Mouse (Mus musculus) adrenal gland, postnatal 25 days (tissue): ENCODE data around the gene Crtc2. TPM values are rescaled to one million over a fixed set of nuclear protein-coding genes. Genes with fewer than 3 reads are reported as not detected.

ENCODE experiments used
- DNase-seq: peaks from one replicate; pipeline ENCODE4 v3.0.0; 2021; ENCODE audit warnings: mixed read lengths
- long read RNA-seq: library from polyadenylated mRNA; stranded (forward); transcript quantifications from one replicate; pipeline ENCODE4 v2.0.0, GENCODE M21; 2021
- total RNA-seq: library from RNA; stranded (reverse); gene quantifications from 2 replicates; pipeline ENCODE4 v1.2.3, GENCODE M21; 2021

Crtc2 gene
- 46.7 and 57.8 TPM in 2 replicates for total RNA-seq
- long read RNA-seq, partial matches to known transcripts = 11 of 14 reads
- long read RNA-seq, other reads (novel, unspliced or antisense) = 0 of 14 reads

DNA sequence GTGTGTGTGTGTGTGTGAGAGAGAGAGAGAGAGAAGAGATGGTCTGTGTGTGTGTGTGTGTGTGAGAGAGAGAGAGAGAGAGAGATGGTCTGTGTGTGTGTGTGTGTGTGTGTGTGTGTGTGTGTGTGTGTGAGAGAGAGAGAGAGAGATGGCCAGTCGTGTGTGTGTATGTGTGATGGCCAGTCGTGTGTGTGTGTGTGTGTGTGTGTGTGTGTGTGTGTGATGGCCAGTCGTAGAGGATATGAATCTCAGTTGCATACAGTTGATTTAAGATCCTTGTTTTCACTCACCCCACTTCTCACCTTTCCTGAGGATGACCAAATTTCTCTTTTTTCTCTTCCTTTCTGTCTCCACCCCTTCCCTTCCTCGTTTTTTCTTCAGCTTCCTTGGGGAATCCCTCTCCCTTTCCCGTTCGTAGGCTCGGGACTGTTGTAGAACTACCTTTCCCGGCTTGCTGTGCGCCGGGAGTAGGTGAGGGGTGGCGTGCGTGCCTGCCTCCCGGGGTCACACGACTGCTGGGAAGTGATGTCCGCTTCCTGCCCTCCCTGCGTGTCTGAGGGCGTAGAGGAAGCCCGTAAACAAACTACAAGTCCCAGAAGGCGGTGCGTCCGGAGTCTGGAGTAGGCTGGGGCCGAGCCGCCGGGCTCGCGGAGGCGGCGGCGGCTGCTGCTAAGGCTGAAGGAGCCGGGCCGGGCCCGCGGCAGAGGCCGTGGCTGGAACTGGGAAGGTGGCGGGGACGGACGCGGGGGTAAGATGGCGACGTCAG, at the start of gene Crtc2:
Gene Crtc2, plus strand, starts transcription at position 511 of the 766 bp plus-strand sequence.
- DNase-seq = peak; percentile 91

GRCm38 (mm10) chr3:90204582-90204981, 49.4 kb upstream of the Crtc2 start:
- DNase-seq = no peak

DNA sequence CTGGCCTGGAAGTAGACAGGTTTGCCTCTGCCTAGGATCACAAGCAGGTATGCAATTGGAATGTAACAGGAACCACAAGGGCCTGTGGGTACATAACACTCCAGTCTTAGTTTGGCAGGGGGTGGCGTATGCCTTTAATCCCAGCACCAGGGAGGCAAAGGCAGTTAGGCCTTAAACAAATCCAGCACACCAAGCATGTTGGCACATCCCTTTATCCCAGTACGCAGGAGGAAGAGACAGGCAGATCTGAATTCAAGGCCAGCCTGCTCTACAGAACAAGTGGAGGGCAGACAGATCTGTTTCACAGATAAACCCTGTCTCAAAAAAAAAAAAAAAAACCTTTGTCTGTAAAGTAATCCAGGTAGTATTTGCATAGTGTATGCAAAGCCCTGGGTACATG, 45.3 kb upstream of the Crtc2 start:
- no peak for DNase-seq

DNA sequence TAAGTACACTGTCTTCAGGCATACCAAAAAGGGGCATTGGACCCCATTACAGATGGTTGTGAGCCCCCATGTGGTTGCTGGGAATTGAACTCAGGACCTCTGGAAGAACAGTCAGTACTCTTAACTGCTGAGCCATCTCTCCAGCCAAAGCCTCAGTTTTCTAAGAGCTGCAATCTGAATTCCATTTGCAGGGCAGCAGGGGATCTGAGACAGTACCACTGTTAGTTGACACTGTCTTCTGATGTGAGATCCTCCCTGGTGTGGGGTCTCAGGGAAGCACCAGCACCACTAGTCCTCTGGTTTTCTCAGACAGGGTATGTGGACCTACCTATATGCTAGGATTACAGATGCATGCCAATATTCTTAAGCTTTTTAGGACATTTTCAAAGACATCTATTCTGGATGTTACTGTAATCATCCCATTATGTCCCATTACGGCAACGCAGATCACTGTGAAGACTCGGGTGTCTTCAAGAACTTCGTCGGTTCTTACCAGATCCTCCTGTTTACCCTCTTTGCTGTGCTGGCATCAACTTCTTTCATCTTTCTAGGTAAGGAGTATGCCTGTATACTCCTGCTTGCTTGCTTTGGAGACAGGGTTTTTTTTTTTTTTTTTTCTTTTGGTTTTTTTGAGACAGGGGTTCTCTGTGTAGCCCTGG, 43.9 kb upstream of the Crtc2 start:
- no peak for DNase-seq

GRCm38 (mm10) chr3:90211475-90212398, 42.2 kb upstream of the Crtc2 start:
- no peak for DNase-seq

GRCm38 (mm10) chr3:90212723-90213122, 41.2 kb upstream of the Crtc2 start:
- no peak for DNase-seq

DNA sequence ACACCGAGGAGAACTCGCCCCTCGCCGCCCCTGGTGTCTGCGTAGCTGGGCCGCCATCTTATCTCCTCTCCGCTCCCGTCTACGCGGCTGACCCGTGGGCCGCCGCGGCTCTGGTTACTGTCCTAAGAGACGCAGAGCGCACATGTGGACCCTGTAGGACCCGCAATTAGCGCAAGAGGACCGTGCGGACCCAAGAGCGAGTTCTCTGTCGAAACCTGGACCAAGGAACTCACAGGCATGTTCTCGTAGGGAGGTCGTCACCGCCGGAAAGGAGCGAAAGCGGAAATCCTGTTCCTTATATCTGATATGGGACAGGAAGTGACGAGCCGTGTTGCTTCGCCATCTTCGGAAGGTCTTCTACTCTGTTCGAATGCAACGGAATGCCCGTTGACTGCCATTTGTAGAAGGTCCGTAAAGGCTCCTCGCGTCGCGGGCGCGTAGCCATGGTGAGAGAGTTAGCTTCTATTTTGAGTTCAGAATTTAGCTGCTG, 40.5 kb upstream of the Crtc2 start, which contains the start of the genes Rps27 and Rab13:
Gene Rps27, minus strand, starts transcription at position 275 of the 490 bp plus-strand sequence.
Gene Rab13, plus strand, starts transcription at position 319 of the 490 bp plus-strand sequence.
- peak; percentile 77 for DNase-seq

DNA sequence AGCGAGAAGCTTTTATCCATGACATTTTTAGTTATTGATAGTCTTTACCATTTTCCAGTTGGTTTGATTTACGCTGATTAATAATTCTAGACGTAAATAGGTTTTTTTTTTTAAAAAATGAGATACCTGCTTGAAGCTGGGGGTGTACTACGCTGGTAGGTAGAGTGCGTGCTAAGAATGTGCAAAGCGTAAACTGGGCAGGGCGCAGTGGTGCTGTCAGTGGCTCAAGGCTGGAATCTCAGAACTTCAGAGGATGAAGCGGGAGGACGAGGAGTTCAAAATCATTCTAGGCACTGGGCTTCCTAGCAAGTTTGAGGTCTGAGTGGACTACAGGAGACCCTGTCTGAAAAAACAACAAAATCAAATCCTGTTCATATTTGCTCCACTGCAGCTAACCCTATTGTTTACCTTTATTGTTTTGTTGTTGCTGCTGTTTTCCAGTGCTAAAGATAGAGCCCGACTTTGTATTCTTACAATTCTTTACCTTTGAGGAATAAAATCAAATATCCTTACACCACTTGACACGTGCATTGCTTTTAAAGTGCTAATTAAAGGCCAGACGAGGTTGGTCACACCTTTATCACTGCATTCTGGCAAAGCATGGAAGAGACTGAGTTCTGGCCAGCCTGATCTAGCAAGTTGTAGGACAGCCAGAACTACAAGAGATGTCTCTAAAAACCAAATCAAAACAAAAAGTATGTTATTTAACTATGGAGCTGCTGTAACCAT, 39.8 kb upstream of the Crtc2 start:
- DNase-seq = peak; percentile 35

DNA sequence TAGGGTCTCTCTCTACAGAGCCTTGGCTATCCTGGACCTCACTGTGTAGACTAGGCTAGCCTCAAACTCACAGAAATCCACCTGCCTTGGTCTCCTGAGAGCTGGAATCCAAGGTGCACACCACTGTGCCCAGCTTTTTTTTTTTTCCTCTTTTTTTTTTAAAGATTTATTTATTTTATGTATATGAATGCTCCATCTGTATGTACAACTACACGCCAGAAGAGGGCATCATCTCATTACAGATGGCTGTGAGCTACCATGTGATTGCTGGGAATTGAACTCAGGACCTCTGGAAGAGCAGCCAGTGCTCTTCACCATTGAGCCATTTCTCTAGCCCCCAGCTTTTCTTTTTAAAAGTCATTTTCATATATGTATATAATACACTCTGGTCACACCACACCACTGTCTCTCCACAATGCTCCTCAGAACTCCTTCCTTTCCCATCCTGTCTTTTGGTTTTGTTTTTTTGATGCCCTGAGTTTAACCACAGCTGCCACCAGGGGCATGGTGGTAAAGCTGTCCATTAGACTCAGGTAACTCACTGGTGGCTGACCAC, 38.1 kb upstream of the Crtc2 start:
- no peak for DNase-seq

DNA sequence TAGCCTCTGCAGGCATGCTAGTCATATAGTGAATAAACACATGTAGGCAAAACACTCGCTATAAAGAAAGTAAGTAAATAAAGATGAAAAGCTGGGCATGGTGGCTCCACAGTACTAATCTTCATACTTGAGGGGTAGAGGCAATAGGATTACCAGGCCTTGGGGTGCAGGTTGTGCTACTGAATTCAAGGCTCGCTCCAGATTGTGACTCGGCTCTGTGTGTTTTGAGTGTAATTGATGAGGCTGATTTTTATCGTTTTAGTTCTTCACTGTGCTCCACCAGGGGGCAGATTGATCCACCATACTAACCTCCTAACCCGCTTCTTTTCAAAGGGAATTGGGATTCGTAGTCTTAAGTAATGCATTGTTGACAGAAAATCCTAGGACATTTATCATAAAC, 33.9 kb upstream of the Crtc2 start:
- peak; percentile 41 for DNase-seq

- DNase-seq = peak; percentile 86
These were observed 33.4 kb upstream of the Crtc2 start for GRCm38 (mm10) chr3:90220531-90220951.

GRCm38 (mm10) chr3:90221123-90221522, 32.8 kb upstream of the Crtc2 start:
- no peak for DNase-seq

GRCm38 (mm10) chr3:90222455-90222854, 31.5 kb upstream of the Crtc2 start:
- DNase-seq = no peak

GRCm38 (mm10) chr3:90222941-90223340, 31.0 kb upstream of the Crtc2 start:
- no peak for DNase-seq

DNA sequence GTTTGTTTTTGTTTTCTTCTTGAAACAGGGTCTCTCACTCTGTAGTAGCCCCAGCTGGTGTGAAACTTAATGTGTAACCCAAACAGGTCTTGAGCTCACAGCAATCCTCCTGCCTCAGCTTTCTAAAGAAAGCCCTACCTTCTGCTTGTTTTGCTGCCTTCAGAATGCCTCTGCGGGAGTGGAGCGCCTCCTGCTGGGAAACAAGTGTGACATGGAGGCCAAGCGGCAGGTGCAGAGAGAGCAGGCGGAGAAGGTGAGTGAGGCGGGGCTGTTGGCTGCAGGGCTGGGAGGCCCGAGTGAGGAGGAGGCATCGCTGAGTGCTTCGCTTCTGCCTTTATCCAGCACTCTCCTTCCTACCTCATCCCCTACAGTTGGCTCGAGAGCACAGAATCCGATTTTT, 29.6 kb upstream of the Crtc2 start:
- DNase-seq = no peak

DNA sequence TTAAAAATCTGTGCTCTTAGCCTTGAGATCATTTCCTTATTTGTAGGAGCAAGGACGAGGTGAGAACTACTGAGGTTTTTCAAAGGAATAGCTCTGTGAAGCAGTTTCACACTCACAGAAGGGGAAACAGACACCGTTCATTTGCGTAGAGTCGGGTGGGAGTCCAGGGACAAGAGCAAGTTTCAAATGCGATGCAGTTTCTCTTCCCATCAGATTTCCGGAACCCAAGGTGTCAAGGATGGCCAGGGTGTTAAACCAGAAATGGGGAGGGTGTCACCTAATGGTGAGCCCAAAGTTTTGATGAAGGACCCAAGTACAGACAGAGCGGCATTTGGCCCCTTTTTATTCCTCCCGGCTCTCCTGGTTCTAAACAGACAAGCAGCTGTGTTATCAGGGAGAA, 22.9 kb upstream of the Crtc2 start:
- DNase-seq = no peak

DNA sequence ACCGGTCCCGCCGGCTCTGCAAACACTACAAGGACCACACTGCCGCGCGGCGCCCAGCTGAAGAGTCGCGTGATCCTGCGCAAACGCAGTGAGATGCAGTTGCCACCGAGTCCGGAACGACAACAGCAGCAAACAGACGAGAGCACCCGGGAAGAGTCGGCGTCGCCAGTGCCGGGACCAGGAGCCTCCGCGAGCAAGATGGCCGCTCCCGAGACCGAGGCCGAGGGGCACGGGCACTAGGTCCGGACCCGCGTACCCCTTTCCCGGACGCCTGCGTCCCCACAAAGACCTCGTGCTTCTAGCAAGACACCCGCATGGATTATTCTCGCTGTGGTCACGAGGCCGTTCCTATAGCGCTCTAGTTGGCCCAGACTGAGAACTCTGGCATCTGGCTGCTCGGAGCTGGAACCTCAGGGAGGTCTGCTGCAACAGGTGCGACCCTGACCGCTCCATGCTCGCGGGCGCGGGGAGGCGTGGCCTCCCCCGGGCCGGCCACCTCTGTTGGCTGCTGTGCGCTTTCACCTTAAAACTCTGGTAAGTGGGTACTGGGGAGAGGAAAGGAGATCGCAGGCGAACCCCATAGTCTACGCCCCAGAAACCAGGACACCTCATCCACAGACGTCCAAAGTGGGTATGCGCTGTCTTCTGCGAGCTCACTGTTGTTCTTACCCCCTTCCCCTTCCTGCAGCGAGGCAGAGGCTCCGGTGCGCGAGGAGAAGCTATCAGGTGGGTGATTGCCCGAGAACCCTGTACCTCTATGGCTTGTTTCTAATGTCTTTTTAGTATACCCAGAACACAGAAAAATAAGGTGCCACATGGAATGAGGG, 22.2 kb upstream of the Crtc2 start, which contains the start of gene Jtb:
Gene Jtb, plus strand, starts transcription at position 91 of the 827 bp plus-strand sequence.
- peak; percentile 93 for DNase-seq

- no peak for DNase-seq
These were observed 12.7 kb upstream of the Crtc2 start for GRCm38 (mm10) chr3:90241251-90241650.

DNA sequence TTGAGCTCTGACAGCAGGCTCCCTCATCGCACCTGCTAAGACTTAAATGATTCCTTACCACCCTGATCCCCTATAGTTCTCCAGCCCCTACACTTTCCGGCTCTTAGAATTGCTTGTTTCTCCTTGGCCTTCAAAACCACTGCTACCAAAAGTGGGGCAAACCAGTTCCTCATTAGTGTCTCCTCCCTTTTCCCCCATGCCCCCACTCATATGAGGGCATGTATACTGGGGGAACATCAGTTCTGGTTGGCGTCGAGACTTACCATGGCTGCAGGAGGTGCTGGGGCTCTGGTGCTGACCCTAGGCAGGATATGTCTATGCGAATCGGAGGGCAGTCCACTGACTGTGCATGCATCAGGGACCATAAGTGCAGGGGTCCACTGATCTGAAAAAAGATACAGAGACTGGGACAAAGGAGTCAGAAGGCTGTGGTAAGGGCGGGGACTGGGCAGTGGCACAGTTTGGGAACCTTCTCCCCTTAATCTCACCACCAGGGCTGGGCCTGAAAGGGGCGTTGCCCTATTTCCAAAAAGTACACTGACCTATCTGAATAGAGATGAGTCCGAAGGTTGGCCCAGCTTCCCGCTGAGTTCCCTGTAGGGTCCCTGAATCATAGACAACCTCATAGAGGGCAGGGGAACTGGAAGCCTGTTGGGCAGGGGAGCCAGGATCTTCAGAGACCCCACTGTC, 12.1 kb upstream of the Crtc2 start:
- no peak for DNase-seq
